Mouse (Mus musculus) brain, embryonic 14.5 days (tissue): ENCODE data around the gene Aspg.

Source experiments
- CTCF ChIP-seq: fragments of 200-500 bp; IDR thresholded peaks from 2 replicates; pipeline ENCODE4 v1.5.1; 2012; ENCODE audit warnings: inconsistent platforms, mild to moderate bottlenecking, moderate library complexity, borderline replicate concordance; ENCODE audit not compliant: insufficient read depth, insufficient read length; ENCODE audit errors: extremely low read depth
- POLR2A ChIP-seq: fragments of 200-500 bp; IDR thresholded peaks from 2 replicates; pipeline ENCODE4 v1.6.1; 2012; ENCODE audit warnings: mild to moderate bottlenecking, inconsistent platforms, borderline replicate concordance; ENCODE audit not compliant: poor library complexity, insufficient read depth, insufficient read length, severe bottlenecking; ENCODE audit errors: extremely low read depth

DNA sequence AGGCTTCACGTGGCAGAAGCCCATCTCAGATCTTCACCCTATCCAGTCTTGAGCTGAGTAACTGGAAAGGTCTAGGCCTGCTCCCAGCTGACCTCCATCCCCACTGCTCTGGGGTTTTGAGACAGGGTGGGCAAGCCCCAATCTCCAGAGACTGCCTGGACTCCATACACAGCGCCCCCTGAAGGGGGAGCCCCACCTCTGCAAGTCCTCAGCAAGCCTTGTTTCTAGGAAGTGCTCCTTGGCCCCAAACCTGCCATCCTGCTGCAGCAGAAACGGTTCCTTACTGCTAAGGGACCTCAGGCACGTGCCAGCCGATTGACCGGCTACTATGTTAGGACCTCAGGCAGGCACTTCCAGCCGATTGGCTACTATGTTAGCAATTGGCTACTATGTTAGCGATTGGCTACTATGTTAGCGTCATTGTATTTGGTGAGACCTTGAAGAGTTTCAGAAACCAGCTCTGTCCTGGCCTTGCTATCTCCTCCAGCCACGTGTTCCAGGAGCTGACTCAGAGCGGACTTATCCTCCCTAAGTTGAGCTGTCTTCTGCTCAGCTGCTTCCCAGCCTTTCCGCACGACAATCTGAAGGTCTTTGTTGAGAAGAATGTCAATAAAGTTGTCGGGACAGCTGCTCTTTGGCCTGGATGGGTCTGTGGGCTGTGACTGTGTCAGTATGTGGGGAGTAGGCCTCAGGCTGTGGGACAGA, 20.6 kb downstream of the Aspg start:
- TF ChIP-seq CTCF (peak; percentile 33; the same call in 1 of the 2 replicates), POLR2A (no peak)
